Mouse (Mus musculus): ENCODE measurements around the gene Opalin.

- TF ChIP-seq GATA1 (IDR thresholded peaks at IDR 0.05; ENCODE audit: borderline replicate concordance, low read length) = no peak
- TF ChIP-seq CTCF (IDR thresholded peaks at IDR 0.05; ENCODE audit: low read depth, low read length) = peak; percentile 33; the same call in 1 of the 2 replicates
- no peak for TF ChIP-seq TAL1 (conservative IDR thresholded peaks at IDR 0.05; ENCODE audit: low read depth, low read length)
Observed at GRCm38 (mm10) chr19:41053530-41053929, 23.4 kb downstream of the Opalin start.

Measured in G1E (cell line).